Mouse (Mus musculus) granulocyte monocyte progenitor cell, adult 5-6 weeks (primary cell): ENCODE measurements around the gene Cyp3a13. TPM values are rescaled to one million over a fixed set of nuclear protein-coding genes. Genes with fewer than 3 reads are reported as not detected.
A peak's percentile ranks its signal among the peaks of the same experiment; 100 is the strongest.
"Not testable (repeated sequence)": the region's sequence is repeated elsewhere in the genome, so short reads cannot be mapped to it uniquely, and the experiment has no call there.

Source experiments
- ATAC-seq: replicated peaks from 2 replicates; pipeline ENCODE4 v1.8.0; 2016; ENCODE audit warnings: mild to moderate bottlenecking, moderate TSS enrichment, inconsistent platforms; ENCODE audit not compliant: poor library complexity, severe bottlenecking
- total RNA-seq, 2 experiments: library from RNA; stranded (forward) in 1 of 2; stranded (reverse) in 1 of 2; fragments of 200-712, 200-1000 nt in 1 of 2; fragments of >200 nt in 1 of 2; fragmentation: Nextera tagmentation in 1 of 2; gene quantifications; 2 replicates each; pipeline ENCODE4 v1.2.3; 2014 to 2017

Gene Cyp3a13
- total RNA-seq (2014; fragmentation: Nextera tagmentation) (not detected in 2 replicates), total RNA-seq (2017) (not detected in 2 replicates)

- ATAC-seq: no peak
These were observed at the start of gene Cyp3a13 for GRCm38 (mm10) chr5:137921532-137921931. Gene Cyp3a13, minus strand, starts transcription at chr5:137921619.

DNA sequence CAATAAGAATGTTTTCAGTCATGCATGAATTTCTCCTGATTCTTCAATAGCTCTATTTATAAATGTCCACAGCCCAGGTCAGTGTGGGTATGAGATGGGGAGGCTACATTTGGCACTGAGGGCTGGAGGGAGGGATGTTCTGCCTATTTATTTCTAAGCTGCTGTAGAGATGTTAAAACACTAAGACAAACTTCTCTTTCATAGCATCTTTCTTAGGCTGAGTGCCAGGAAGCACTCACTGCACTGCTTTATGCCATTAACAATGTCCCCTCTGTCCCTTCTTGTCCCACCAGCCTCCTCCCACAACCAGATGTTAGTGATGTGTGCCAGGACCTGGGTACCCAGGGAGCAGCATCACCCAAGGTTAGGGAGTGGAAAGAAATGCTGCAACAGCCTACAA, 45.1 kb upstream of the Cyp3a13 start:
- ATAC-seq: no peak

DNA sequence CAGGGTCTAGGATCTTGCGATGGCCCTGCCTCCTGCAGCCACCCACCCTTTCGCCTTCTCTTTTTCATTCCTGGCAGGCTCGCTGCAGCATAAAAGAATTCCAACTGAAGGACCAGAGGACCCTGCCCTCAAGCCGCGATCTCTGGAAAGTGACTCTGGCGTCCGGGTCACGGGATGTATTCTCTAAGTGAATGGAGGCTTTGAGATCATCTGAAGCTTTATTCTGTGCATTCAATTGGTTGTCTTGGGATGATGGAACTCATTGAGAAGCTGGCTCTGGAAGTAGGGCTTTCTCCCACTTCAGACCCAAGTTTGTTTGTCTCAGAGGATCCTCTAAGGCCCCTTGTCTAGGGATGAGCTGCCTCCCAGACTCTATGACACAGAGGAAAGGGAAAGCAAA, 41.5 kb upstream of the Cyp3a13 start, which contains the start of gene Gjc3:
Gene Gjc3, minus strand, starts transcription at position 154 of the 400 bp plus-strand sequence.
- no peak for ATAC-seq

- ATAC-seq: no peak
These were observed 35.0 kb upstream of the Cyp3a13 start for GRCm38 (mm10) chr5:137956404-137956803.

DNA sequence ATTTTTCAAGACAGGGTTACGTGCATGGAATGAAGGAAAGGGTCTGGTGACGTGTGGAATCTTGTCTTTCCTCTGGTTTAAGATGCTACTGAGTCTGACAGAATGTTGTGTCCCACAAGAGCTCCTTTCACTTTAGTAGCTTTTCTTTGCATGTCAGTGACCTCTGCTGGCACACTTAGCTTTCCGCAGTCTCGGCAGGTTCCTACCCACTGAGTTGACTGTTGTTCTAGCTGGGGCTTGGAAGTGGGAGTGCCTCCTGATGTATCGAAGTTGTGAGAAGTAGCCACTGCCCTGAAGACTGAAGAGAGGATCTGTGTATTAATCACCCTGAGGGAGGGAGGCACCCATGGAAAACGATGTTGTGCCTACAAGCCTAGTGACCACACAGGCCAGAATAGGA, 29.8 kb upstream of the Cyp3a13 start:
- no peak for ATAC-seq

DNA sequence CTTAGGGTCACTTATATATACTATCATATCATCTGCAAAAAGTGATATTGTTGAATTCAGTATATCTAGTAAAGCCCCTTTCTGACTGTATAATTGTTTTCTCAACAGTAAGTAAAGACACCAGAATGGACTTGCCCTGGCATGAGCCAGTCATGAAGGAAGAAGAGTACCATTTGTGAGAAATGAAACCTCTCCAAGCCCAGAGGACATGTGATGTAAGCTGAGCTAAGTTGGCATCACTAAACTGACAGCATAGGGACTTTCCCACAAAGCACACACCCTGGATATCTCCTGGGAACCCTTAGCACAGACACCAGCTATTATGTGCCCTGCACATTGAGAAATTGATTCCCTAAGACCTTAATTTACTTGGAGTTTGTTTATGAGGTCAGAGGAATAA, 25.9 kb upstream of the Cyp3a13 start:
- ATAC-seq: no peak

DNA sequence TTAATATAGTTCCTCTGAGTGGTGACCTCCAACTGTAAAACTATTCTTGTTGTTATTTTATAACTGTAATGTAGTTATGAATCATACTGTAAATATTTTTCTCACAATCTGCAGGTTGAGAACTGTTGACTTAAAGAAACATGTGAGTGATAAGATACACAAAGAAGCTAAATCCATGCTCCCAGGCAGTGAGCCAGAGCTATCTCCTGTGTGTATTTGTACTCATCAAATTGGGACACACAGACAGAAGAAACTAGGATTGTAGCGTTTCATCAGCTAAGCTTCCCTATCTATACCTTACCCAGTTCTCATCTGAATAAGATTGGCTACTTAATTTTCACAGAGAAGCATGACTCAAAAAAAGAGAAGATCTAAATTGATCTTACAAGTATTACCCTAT, 21.7 kb upstream of the Cyp3a13 start:
- no peak for ATAC-seq

DNA sequence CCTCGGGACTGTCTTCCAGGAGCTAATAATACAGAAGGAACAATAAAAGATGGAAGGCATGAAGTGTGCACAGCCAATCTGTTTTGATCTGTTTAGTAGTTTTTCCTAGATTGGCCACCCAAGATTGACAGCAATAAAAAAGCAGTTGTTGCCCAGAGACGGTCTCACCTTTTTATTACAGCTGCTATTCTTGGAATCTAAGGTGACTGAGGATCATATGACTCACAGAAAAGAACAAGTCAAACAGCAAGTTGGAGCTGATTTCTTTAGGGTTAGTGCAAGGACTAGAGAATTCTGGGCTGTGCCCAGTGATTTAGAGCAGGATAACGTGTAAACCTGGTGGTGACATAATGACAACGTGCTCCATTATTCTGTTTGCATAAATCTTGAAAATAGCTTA, 19.5 kb upstream of the Cyp3a13 start:
- no peak for ATAC-seq

GRCm38 (mm10) chr5:137937238-137937637, 15.8 kb upstream of the Cyp3a13 start:
- ATAC-seq: no peak

- ATAC-seq: no peak
These were observed 15.1 kb upstream of the Cyp3a13 start for GRCm38 (mm10) chr5:137936486-137936885.

DNA sequence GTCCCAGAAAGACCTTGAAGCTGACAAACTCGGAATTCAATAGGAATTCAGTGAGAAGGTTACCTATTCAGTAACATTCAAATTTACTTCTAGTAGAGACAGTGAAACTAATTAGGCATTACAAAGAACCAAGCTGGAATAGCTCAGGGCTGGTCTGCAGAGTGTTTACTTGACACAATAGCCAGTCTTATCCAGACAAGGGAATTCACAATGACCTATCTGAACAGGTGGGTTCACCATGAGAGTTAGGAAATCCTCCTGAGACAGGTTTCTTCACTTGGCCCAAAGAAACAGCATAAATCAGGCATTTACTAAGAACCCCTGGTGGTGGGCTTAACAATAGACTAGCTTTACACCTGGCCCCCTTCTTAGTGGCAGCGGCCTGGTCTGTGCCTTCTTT, 12.5 kb upstream of the Cyp3a13 start:
- not testable (repeated sequence) for ATAC-seq

DNA sequence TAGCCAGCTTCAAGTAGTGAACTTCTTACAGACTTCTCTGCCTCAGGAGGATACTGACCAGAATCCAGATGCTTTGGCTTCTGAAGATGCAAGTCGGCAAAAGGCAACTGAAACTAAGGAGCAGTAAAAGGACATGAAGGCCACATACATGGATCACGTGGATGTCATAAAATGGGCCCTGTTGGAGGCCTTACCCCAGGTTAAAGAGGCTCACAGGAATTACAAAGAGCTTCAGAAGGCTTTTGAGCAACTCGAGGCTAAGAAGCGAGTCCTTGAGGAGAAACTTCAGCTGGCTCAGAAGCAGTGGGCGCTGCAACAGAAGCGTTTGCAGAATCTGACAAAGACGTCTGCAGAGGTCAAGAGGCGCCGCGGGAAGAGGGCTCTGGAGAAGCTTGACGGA, 7.0 kb upstream of the Cyp3a13 start:
- no peak for ATAC-seq

GRCm38 (mm10) chr5:137922171-137922570, 752 bp upstream of the Cyp3a13 start:
- no peak for ATAC-seq

DNA sequence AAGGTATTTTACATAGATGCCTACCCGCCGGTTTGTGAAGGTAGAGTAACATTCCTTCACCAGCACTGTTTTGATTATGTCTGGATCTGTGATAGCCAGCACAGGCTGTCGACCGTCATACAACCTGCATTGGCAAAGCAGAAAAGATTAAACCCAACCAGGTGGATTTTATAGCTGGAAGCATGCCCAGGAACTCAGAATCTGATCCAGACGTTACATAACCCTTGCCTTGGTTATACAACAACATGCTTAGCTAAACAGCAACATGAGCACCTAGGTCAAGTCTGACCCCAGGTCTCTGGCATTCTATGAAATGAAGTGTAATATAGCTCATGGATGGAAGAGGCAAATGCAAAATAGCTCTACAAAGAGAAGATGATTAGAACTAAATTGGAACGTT, 5.9 kb downstream of the Cyp3a13 start:
- no peak for ATAC-seq

GRCm38 (mm10) chr5:137914508-137914907, 6.9 kb downstream of the Cyp3a13 start:
- ATAC-seq: no peak

DNA sequence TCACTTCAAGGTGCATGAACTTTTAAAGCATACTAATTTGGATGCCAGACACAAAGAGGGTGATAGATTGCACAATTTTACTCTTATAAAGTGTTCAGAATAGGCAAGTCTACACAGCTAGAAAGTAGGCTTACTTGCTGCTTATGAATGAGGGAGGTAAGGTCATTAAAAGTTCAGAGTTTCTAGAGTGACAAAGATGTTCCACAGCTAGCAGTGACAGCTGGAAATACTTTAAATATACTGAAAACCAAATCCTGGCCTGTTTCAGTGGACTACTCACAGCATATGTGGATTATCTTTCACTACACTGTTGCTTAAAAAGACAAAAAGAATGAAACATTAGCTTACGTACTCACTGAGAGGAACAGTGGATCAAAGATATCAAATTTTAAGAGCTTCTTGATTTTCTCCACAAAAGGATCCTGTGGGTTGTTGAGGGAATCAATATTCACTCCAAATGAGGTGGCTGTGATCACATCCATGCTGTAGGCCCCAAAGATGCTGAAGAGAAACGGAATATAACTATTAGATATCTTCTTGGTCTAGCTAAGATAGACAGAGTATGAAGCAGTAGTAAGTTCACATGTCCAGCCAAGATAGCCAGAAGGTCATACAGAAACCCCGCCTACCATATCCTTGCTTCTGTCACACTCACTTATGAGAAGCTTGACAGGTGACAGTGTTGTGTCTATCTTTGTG, 11.7 kb downstream of the Cyp3a13 start:
- no peak for ATAC-seq

GRCm38 (mm10) chr5:137897812-137898211, 23.6 kb downstream of the Cyp3a13 start:
- ATAC-seq: no peak

DNA sequence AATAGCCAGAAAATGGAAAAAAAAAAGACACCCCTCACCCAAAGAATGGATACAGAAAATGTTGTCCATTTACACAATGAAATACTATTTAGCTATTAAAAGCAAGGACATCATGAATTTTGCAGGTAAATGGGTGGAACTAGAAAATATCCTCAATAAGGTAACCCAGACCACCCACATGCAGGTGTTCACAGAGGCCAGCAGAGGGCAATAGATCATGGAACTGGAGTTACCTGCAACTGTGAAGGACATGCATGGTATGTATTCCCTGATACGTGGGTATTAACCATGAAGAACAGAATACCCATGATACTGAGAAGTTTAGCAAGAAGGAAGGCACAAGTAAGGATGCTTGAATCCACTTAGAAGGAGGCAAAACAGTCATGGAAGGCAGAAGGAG, 28.5 kb downstream of the Cyp3a13 start:
- no peak for ATAC-seq

DNA sequence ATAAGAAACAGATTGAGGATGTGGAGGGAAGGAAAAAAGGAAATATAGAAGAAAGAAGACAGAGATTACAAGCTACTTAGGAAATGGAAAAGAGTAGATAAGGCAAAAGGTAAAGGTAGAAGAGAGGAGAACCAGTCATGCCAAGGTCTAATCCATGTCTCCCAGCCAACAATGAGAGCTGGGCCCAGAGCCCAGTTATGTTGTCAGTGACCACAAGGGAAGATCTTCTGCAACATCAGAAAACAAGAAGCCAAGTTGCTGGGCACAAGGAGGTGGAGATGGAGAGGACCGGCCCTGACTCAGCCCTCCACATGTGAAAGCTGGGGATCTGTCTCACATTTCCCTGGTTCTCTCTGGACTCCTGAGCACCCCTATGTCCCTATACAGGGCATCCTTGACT, 33.8 kb downstream of the Cyp3a13 start:
- ATAC-seq: no peak

DNA sequence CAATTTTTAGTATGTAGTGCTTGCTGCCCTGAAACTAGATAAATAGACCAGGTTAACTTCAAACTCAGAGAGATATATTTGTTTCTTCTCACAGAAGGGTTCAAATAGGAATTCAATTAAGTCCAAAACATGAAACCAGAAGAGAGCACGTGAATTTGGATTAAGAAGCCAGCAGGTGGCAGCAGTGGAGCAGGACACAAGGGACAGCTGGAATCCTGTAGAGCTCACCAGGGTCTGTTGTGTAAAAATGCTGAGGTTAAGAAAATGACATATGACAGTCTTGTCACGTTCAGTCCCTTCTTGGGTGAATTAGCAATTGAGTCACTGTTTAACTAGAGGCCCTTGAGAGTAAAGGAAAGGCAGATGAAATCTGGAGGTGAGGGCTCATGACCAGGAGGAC, 35.5 kb downstream of the Cyp3a13 start:
- ATAC-seq: peak; percentile 60

- ATAC-seq: peak; percentile 50
These were observed 38.1 kb downstream of the Cyp3a13 start for GRCm38 (mm10) chr5:137883345-137883744.

- peak; percentile 86 for ATAC-seq
These were observed 38.5 kb downstream of the Cyp3a13 start for GRCm38 (mm10) chr5:137882922-137883321.
